Mouse (Mus musculus) heart, postnatal 14 days (tissue): ENCODE results near the gene Ralb. TPM values are rescaled to one million over a fixed set of nuclear protein-coding genes. Genes with fewer than 3 reads are reported as not detected.

Experiments
- DNase-seq, 2 experiments: peaks; one replicate each; pipeline ENCODE4 v3.0.0; 2021 to 2022
- intact Hi-C: fragments of 180-260 bp; cut with DNase I; formaldehyde crosslinking; loops from one replicate; pipeline ENCODE4 v1.15.1; 2025
- total RNA-seq, 2 experiments: library from RNA; stranded (reverse); gene quantifications; 2 replicates each; pipeline ENCODE4 v1.2.3; 2021

The Ralb gene
- total RNA-seq, 2 experiments from 2014 or later = 36.7 to 39.6 TPM

DNA sequence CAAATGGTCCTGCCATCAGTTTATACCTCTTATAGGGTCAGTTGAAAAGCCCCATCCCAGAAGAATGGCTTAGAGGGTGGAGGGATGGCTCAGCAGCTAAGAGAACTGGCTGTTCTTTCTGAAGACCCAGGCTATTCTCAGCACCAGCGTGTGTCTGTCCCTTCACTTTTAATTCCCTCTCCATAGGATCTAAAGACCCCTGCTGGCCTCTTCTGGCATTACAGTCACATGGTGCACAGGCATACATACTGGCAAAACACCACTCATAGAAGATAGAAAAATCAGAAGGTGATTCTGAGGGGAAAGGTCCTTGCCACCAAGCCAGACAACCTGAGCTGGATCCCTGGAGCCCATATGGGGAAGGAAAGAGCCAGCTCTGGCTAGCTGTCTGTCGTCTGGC lies 41.2 kb downstream of the Ralb start:
- intact Hi-C loops = loop anchor here (5.0 kb wide), 1 partner anchor 371 kb away; no protein-coding TSS in a partner anchor
- peak; percentile 60 to 74 for DNase-seq

DNA sequence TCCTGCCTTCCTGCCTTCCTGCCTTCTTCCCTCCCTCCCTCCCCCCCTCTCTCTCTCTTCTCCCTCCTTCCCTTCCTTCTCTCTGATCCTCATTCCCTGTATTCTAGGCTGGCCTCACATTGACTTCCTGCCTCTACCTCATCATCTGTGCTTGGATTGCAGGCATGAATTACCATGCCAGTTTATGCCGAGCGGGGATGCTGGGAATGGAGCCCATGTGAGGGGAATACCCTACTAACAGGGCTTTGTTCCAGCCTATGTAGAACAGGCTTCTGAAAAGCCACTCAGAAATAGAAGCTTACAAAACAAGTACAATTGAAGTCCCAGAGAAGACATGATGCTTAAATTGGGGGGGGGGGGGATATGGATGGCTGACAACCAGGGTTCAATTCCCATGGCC lies 44.5 kb downstream of the Ralb start:
- no peak for DNase-seq
- intact Hi-C loops = loop anchor here (5.0 kb wide), 1 partner anchor 368 kb away; no protein-coding TSS in a partner anchor

DNA sequence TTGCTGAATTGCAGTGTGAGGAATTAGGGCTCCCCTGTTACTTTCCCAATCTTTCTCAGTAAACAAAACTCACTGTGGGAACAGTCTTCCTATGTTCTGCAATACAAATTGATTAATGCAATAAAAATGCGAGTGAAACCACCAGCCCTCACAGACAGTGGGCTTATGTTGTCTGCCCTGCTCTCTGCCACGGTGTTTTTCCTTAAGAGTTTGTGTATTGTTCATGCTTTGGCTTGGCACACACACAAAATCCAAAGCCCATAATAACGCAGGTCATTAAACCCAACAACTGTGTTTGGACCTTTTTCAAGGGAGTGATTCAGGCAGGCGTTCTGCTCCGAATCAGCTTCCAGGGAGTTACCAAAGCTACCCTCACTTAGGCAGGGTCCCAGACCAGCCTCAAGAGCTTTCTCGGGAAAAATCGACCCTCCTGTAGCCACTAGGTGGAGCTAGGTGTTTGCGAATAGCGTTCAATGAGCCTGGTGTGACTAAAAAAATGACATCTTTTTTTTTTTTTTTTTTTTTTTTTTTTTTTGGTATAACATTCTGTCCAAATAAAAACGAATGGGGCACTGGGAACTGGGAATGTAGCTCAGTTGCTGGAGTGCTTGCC lies 46.5 kb downstream of the Ralb start:
- intact Hi-C loops = loop anchor here (1.0 to 10.0 kb wide), 4 partner anchors 89 to 554 kb away; no protein-coding TSS in a partner anchor
- DNase-seq = peak; percentile 53 to 77

- DNase-seq = no peak
- intact Hi-C loops = loop anchor here (5.0 to 10.0 kb wide), 3 partner anchors 90 to 555 kb away; no protein-coding TSS in a partner anchor
Measured at GRCm38 (mm10) chr1:119457528-119457855, 47.1 kb downstream of the Ralb start.

GRCm38 (mm10) chr1:119456671-119457527 lies 47.7 kb downstream of the Ralb start:
- intact Hi-C loops = loop anchor here (5.0 to 10.0 kb wide), 3 partner anchors 90 to 555 kb away; no protein-coding TSS in a partner anchor
- DNase-seq = no peak

GRCm38 (mm10) chr1:119453731-119454130 lies 50.9 kb downstream of the Ralb start:
- DNase-seq = peak; percentile 50 to 52
- intact Hi-C loops = loop anchor here (10.0 kb wide), 1 partner anchor 471 kb away; no protein-coding TSS in a partner anchor

GRCm38 (mm10) chr1:119451417-119451816 lies 53.2 kb downstream of the Ralb start:
- intact Hi-C loops = loop anchor here (10.0 kb wide), 1 partner anchor 473 kb away; no protein-coding TSS in a partner anchor
- no peak for DNase-seq

DNA sequence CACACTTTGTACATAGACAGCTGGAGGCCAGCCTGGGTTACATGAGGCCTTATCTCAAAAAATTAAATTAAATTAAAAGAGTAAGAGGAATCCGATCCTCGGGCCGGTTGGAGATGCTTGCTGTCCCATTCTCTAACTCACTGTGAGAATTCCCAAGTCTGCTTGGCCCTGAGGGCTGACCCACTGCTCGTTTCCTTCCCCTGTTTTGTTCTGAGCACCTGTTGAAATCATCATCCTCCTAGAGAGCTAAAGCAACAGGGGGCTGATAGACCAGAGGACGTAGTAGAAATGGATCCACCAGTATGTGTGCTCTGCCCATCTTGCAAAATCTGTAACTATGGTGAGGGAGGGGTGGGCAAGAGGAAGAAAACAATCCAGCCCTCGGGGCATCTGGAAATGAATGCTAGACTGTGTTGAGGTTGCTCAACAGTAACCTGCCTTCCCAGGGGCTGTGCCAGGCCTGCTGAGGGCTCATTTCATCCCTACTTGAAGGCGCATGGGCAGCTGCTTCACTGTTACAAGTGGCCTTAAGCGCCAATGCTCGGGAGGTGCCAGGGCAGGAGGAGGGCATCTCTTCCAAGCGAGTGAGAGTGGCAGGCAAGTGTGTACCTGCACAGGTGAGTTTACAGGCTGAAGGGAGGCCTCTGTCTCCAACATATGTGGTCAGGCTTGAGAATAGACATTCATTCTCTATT lies 53.8 kb downstream of the Ralb start:
- no peak for DNase-seq
- intact Hi-C loops = loop anchor here (10.0 kb wide), 1 partner anchor 474 kb away; no protein-coding TSS in a partner anchor

DNA sequence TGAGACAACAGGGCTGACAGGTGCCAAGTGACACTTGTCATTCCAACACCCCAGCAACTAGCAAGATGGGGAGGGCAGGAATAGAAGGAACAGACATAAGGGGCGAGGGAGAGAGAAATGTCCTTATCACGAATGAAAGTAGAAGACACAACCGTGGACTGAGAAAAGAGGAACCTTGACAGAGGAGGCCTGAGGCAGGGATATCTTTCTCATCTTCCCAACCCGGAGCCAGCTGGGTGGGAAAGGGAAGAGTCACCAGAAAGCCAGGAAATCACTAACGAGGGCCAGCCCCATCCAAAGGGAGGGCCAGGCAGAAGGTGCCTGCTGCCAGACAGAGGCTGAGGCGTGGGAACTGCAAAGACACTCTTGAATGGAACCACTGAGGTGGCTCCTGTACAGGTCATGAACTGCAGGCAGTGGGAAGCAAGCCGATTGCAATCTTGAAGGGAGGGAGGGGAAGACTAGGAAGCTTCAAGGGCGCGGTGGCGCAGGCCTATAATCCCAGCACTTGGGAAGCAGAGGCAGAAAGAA lies 57.8 kb downstream of the Ralb start:
- DNase-seq = no peak
- intact Hi-C loops = no loop called here

GRCm38 (mm10) chr1:119443591-119444350 lies 60.8 kb downstream of the Ralb start:
- DNase-seq = no peak
- intact Hi-C loops = no loop called here

DNA sequence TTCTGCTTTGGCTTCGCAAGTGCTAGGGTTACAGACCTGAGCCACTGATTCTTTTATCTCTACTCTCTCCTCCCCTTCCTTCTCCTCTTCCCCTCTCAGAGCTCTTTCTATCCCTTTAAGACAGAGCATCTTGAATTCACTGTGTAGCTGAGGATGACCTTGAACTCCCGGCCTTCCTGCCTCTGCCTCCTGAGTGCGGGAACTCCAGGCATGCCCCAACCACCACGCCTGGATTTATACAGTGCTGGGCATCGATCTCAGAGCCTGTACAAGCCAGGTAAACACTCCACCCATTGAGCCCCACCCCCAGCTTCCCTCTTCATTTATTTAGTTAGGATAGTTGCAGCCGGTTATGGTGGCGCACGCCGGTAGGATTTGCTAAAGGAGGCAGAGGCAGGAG lies 61.7 kb downstream of the Ralb start:
- intact Hi-C loops = no loop called here
- no peak for DNase-seq

GRCm38 (mm10) chr1:119438105-119438637 lies 66.4 kb downstream of the Ralb start:
- intact Hi-C loops = no loop called here
- DNase-seq = no peak

DNA sequence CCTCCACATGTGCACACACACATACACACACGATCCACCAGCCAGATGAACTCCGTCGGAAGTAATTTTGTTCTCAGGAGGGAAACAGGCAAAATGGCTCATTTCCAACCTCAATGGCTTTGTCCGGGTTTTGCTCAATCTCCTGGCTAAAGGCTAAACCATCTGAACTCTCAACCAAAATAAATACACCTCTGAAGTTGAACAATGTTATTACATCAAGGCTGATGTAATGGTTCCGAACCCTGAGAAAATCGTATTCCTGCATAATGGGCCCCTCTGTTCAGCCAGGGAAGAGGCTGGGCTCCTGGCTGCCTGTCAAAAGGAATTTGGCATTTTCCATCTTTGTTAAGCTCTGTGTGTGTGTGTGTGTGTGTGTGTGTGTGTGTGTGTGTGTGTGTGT lies 67.2 kb downstream of the Ralb start:
- intact Hi-C loops = no loop called here
- no peak for DNase-seq

DNA sequence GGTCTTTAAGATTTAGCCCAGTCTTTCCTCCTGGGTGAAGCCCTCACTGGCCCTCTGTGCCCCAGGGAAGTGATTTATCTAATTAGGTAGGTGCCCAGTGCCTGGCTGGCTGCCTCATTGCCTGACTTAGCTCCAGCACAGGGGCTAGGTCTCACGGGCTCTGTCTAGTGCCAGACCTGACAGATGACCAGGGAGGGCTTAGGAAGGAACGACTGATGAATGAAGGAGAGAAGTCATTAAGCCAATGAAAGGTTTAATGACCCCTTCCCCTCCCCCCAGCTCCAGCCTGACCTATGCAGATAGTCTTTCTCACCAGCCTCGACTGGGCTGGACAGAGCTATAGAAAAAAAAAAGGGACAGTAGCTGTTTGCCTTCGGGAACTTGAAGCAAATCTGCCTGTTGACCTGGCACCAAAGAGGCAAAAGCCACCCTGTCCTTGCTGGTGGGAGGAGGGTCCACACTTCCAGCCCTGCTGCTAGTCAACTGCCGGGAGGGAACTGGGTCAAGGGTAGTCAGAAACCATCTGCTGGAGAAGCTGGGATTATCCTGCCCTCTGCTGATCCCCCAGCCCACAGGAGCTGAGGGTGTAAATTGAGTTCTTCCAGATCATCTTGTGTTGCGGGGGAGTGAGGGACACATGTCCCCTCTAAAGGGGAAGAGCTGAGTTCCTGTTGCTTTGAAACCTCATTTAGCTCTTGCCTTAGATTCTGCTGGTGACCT lies 80.3 kb downstream of the Ralb start:
- intact Hi-C loops = loop anchor here (10.0 kb wide), 1 partner anchor 170 kb away; no protein-coding TSS in a partner anchor
- no peak for DNase-seq

DNA sequence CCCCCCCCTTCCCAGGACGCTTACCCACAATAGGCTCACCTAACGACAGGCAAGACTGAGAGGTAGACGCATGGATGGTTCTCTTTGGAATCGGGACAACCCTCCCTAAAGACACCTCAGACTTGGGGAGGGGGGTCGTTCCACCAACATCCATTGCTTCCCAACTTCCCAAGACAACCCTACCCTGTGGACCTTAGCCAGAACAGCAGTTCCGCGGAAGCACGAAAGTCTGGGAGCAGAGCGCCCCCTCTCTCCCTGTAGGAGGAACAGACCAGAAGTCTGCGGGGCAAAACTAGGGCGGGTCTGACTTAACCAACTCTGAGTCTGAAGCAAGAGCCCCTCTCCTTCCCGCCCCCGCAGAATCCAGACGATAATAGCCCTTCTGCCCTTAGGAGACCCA lies 81.1 kb downstream of the Ralb start:
- peak; percentile 53 to 68 for DNase-seq
- intact Hi-C loops = loop anchor here (2.0 to 10.0 kb wide), 3 partner anchors 169 to 329 kb away; no protein-coding TSS in a partner anchor

GRCm38 (mm10) chr1:119422460-119423015 lies 82.1 kb downstream of the Ralb start:
- intact Hi-C loops = loop anchor here (2.0 to 10.0 kb wide), 3 partner anchors 168 to 328 kb away; no protein-coding TSS in a partner anchor
- peak; percentile 6 to 23 for DNase-seq

DNA sequence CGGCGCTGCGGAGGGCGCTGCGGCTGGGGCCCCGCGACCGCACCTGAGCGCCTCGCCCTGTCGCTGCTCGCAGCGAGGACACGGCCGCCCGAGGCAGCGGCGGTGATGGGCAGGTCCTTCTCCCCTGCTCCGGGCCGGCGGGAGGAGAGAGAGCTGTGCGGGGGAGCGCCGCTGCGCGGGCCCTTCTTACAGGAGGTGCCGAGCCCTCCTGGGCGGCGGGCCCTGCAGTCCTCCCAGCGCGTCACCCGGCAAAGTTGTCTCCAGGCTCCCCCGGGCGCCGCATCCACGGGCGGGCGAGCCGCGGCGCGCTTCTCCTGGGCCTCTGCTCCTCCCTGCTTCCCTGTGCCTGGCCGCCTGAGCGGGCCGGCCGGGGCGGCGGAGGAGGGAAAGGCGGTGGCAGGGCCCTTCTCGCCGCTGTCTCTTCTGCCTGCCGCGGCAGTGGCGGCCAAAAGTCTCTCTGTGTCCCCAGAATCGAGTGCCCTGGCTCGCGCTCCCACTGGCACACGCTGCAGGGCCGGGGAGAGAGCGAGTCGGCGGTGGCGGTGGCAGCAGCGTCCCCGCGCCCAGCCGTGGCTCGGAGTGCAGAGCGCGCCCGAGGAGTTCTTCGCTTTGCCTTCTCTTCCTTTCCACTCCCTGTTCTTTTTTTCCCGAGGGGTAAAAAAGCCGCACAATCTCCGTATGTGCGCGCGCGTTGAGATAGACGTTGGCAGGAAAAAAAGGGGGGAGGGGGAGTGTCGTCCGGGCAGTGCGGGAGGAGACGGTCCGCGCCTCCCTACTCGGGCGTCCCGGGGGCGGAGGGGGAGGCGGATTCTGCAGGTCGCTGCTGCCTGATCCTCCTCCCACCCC lies 82.8 kb downstream of the Ralb start, which contains the start of gene Inhbb:
Gene Inhbb, minus strand, starts transcription at position 673 of the 846 bp plus-strand sequence.
- intact Hi-C loops = loop anchor here (2.0 to 10.0 kb wide), 3 partner anchors 167 to 327 kb away; no protein-coding TSS in a partner anchor
- peak; percentile 33 to 49 for DNase-seq
